Mouse (Mus musculus) G1E (cell line): ENCODE data around the gene Six3.

Experiments used
- CTCF ChIP-seq: IDR thresholded peaks from 2 replicates; pipeline ENCODE4 v1.5.1; 2012; ENCODE audit warnings: low read depth, low read length, inconsistent platforms, mixed read lengths
- GATA1 ChIP-seq: IDR thresholded peaks from 2 replicates; pipeline ENCODE4 v1.6.1; 2012; ENCODE audit warnings: borderline replicate concordance, low read length, inconsistent platforms, mixed read lengths
- GATA2 ChIP-seq: IDR thresholded peaks from 2 replicates; pipeline ENCODE4 v1.6.1; 2012; ENCODE audit warnings: low read depth, low read length, inconsistent platforms, borderline replicate concordance
- POLR2AphosphoS5 ChIP-seq: IDR thresholded peaks from 2 replicates; pipeline ENCODE4 v1.6.1; 2012; ENCODE audit warnings: low read depth, low read length, inconsistent platforms; ENCODE audit not compliant: insufficient replicate concordance
- TAL1 ChIP-seq: conservative IDR thresholded peaks from 2 replicates; pipeline ENCODE4 v1.6.1; 2012; ENCODE audit warnings: low read depth, low read length, inconsistent platforms, mixed read lengths

DNA sequence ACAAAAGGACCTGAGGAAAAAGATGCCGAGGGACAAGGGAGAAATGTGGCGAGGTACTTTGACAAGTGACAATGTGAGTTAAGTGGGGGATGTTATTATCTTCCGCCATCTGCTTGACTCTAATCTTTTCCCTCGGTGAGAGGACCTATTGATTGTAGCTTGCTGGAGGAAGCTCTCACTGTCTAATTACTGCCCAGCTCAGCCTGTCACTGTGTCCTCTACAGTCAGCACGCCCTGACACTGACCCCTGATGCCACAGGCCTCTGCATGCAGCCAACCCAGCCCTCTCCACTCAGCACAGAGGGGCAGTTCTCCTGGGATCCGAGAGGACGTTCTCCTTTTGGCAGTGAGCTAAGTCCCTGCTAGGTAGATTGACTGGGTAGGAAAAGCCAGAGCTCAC is 28.8 kb upstream of the Six3 start:
- TF ChIP-seq CTCF: no peak
- no peak for TF ChIP-seq GATA1
- TF ChIP-seq POLR2AphosphoS5: no peak
- no peak for TF ChIP-seq TAL1
- TF ChIP-seq GATA2: no peak
